8 mouse cellular contexts compared by ENCODE assay signal in genomic region chr7:81344544-81345446, GRCm38 (mm10). TPM values are rescaled to one million over a fixed set of nuclear protein-coding genes. Genes with fewer than 3 reads are reported as not detected.
A peak's percentile ranks its signal among the peaks of the same experiment; 100 is the strongest.
DNase-seq lines count a peak whose midpoint lies in the region; ATAC-seq and TF ChIP-seq lines count a peak whose summit lies in the region.

Gene Rps17, minus strand, starts transcription at chr7:81345254.

- DNase-seq in A20 (ENCODE audit: low read depth, low spot score) = peak; percentile 96
- DNase-seq in heart, embryonic 10.5 days (ENCODE audit: low spot score) = peak; percentile 97
- peak; percentile 96 for DNase-seq in liver
- peak; percentile 97 to 100 for DNase-seq in spleen, postnatal 4 days (ENCODE audit: low spot score in 2 of 2)

- TF ChIP-seq POLR2A in bone marrow macrophage, adult 2 months (IDR thresholded peaks at IDR 0.05; ENCODE audit: borderline replicate concordance, low read depth, low read length) = no peak
- peak; percentile 77 for TF ChIP-seq POLR2A in embryonic fibroblast, embryonic 13.5 days (IDR thresholded peaks at IDR 0.05; ENCODE audit: low read depth, low read length)

- peaks cover 33% of the 10 kb centered on the region for H3K4me1 ChIP-seq in bone marrow macrophage, adult 2 months (ENCODE audit: control insufficient read depth, insufficient read depth, low read length)
- peaks cover 8% of the 10 kb centered on the region for H3K4me1 ChIP-seq in embryonic fibroblast, embryonic 13.5 days (ENCODE audit: control insufficient read depth, insufficient read depth, low read length)
- H3K4me1 ChIP-seq in heart, embryonic 10.5 days = peaks cover 18% of the 10 kb centered on the region
- peaks cover 28% of the 10 kb centered on the region for H3K4me1 ChIP-seq in kidney, embryonic 15.5 days

- H3K9me3 ChIP-seq in heart, embryonic 10.5 days = no peaks in the 10 kb centered on the region
- no peaks in the 10 kb centered on the region for H3K9me3 ChIP-seq in kidney, embryonic 15.5 days (replicated peaks)

- peaks cover 42% of the 10 kb centered on the region for H3K36me3 ChIP-seq in heart, embryonic 10.5 days
- peaks cover 42% of the 10 kb centered on the region for H3K36me3 ChIP-seq in kidney, embryonic 15.5 days

- peak within 1 kb of the TSS; percentile 100 for H3K4me3 ChIP-seq in bone marrow macrophage, adult 2 months (ENCODE audit: insufficient read depth, low read length)
- H3K4me3 ChIP-seq in embryonic fibroblast, embryonic 13.5 days (ENCODE audit: insufficient read depth, low read length) = peak within 1 kb of the TSS; percentile 95
- H3K4me3 ChIP-seq in heart, embryonic 10.5 days = peak within 1 kb of the TSS; percentile 97
- peak within 1 kb of the TSS; percentile 98 for H3K4me3 ChIP-seq in kidney, embryonic 15.5 days (replicated peaks)

- peak; percentile 88 for ATAC-seq in kidney, embryonic 15.5 days (replicated peaks; ENCODE audit: low FRiP score)
- peak; percentile 89 for ATAC-seq in monocyte, adult 5-6 weeks (replicated peaks; ENCODE audit: insufficient number of reproducible peaks, low FRiP score, low TSS enrichment, poor library complexity, severe bottlenecking)

- H3K27ac ChIP-seq in bone marrow macrophage, adult 2 months (ENCODE audit: insufficient read depth, low read depth, low read length) = peak within 1 kb of the TSS; percentile 62
- H3K27ac ChIP-seq in embryonic fibroblast, embryonic 13.5 days (ENCODE audit: insufficient read depth, low read length) = peak within 1 kb of the TSS; percentile 46
- H3K27ac ChIP-seq in heart, embryonic 10.5 days = peak within 1 kb of the TSS; percentile 98
- peak within 1 kb of the TSS; percentile 85 for H3K27ac ChIP-seq in kidney, embryonic 15.5 days

- H3K4me2 ChIP-seq in kidney, embryonic 15.5 days = peak within 1 kb of the TSS; percentile 89

- TF ChIP-seq CTCF in bone marrow macrophage, adult 2 months (IDR thresholded peaks at IDR 0.05; ENCODE audit: low read depth, low read length) = peak; percentile 43; the same call in 1 of the 2 replicates
- peak; percentile 71 for TF ChIP-seq CTCF in embryonic fibroblast, embryonic 13.5 days (IDR thresholded peaks at IDR 0.05; ENCODE audit: borderline replicate concordance, insufficient read depth, low read length)

- H3K9ac ChIP-seq in kidney, embryonic 15.5 days = peak within 1 kb of the TSS; percentile 98

- under 1% methylated on average over 85 of the region's 85 CpGs for WGBS in heart, embryonic 10.5 days
- under 1% methylated on average over 85 of the region's 85 CpGs for WGBS in kidney, embryonic 15.5 days

- 0 out of 2 replicates have a peak, but pooled peaks cover 2% of the 10 kb centered on the region for H3K27me3 ChIP-seq in heart, embryonic 10.5 days (ENCODE audit: insufficient read depth, poor library complexity, severe bottlenecking)
- H3K27me3 ChIP-seq in kidney, embryonic 15.5 days = no peaks in the 10 kb centered on the region; the same call in 1 of the 2 replicates

RNA-seq across cellular contexts. Expression of gene Rps17, which starts in this region (rescaled TPM):
- polyA plus RNA-seq in bone marrow macrophage, adult 2 months (2012; ENCODE audit: insufficient read depth, insufficient read length, missing spikeins) = 1,512 and 1,555 TPM in 2 replicates
- 1,473 and 1,652 TPM in 2 replicates for polyA plus RNA-seq in embryonic fibroblast, embryonic 13.5 days (2011; ENCODE audit: insufficient read length, low read depth, missing spikeins)
- 906 and 1,028 TPM in 2 replicates for polyA plus RNA-seq in heart, embryonic 10.5 days (2016; fragmentation: Nextera tagmentation; extraction: Ambion mirVana)
- polyA plus RNA-seq in kidney, embryonic 15.5 days (2015; fragmentation: Nextera tagmentation; extraction: Ambion mirVana) = 1,359 and 1,501 TPM in 2 replicates
- 1,304 to 1,545 TPM (median 1,450 TPM) in 3 replicates for total RNA-seq in monocyte, adult 5-6 weeks (2017)

Comparison
In these comparisons a context has a peak if more than half of its experiments do, and no peak if none do; other contexts are left out.
1. Peak in every context shown above with its lines: DNase-seq, ATAC-seq, H3K4me3 ChIP-seq and H3K27ac ChIP-seq.
2. H3K27ac ChIP-seq: peak in every context shown above with its lines; median percentile 98 in heart, embryonic 10.5 days; 85 in kidney, embryonic 15.5 days; 62 in bone marrow macrophage, adult 2 months; 46 in embryonic fibroblast, embryonic 13.5 days.